Mouse (Mus musculus): ENCODE results near the gene Foxp1.

GRCm38 (mm10) chr6:99320444-99320843 is 202.1 kb downstream of the Foxp1 start:
- no peak for TF ChIP-seq CTCF (IDR thresholded peaks at IDR 0.05; ENCODE audit: control insufficient read depth, insufficient read depth, low read length)
- no peak for TF ChIP-seq POLR2A (IDR thresholded peaks at IDR 0.05; ENCODE audit: borderline replicate concordance, control insufficient read depth, low read depth, low read length)

All from bone marrow, adult 2 months (tissue).